Mouse (Mus musculus) urinary bladder, postnatal 14 days (tissue): ENCODE measurements around the gene Tmem94.
"Not testable (repeated sequence)": the region's sequence is repeated elsewhere in the genome, so short reads cannot be mapped to it uniquely, and the experiment has no call there.

Source experiments
- DNase-seq: peaks from one replicate; pipeline ENCODE4 v3.0.0; 2021; ENCODE audit warnings: low spot score

Gene Tmem94

DNA sequence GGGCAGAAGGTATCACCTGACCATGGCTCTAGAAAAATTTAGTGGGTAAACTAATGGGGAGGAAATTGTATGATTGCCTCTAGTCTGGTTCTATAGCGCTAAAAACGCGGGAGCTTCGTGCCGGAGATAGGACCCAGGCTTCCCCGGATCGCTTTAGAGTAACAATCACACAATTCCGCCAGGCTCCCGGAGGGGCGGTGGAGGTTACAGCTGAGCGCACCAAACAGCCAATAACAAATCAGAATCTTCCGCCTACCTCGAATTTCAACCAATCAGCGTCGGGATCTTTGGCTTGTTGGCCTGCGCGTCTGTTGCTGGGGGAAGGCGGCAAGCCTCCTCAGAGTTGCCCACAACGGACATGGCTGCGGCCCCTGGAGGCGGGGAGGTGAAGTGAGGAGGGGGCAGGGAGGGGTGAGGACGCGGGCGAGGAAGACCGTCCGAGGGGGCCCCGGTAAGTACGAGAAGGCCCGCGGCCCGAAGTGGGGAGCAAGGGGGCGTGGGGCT lies at the start of gene Tmem94:
Gene Tmem94, plus strand, starts transcription at position 331 of the 504 bp plus-strand sequence.
- DNase-seq, result peak; percentile 96

DNA sequence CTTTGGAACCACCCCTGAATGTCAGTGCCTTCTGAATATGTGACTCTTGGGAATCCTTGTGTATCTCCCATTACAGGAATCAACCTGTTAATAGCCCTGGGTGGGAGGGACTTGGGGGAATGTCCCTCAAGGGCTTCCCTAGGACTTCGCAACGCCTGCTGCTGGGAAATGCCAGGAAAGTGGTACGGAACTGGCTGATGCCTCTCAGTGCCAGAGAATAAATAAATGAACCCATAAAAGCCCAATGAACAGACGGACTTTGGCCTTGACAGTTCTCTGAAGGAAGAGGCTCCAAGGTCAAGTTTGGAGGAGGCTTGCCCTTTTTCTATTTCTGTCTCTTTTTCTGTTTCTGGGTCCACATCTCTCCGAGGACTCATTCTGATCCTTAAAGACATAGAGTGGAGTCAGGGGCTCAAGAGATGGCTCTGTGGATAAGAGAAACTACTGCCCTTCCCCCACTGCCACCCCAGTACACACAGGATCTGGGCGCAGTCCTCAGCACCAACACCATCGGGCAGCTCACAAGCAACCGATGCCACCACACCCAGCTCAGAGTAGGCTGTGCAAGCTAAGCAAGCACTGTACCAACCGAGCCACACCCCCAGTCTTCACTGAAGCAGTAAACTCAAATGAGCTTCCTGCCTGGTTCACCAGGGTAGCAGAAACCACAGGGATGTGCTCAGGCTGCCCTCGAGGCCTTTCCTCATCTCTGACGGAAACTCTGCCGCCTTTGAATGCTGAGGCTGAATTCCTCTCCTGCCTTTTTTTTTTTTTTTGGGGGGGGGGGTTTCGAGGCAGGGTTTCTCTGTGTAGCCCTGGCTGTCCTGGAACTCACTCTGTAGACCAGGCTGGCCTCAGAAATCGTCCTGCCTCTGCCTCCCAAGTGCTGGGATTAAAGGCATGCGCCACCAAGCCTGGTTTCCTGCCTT lies 48.6 kb upstream of the Tmem94 start:
- DNase-seq, result no peak

DNA sequence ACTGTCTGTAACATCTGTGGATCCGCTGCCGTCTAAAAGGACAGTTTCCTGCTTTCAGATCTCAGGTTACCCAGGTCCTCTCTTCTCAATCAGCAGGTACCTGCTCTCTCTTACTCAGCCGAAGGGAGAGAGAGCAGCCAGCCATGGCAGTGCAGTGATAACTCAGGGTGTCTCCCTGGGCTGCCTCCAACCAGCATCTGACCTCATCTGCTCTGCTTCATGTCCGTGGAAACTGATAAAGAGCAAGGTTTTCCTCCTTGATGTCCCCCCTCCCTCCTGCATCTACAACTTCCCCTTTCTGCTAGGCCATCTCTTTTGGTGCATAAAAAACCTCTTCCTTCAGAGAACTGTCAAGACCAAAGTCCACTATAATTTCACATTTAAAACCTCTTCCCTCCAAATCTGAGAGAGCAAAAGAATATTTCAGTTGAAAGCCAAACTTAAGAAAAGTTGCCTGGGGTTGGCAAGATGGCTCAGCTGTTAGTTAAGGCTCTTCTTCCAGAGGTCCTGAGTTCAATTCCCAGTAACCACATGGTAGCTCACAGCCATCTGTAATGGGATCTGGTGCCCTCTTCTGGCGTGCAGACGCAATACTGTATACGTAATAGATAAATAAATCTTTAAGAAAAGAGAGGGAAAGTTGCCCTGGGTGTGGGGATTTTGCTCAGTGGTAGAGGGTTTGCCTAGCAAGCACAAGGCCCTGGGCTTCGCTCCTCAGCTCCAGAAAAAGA lies 47.4 kb upstream of the Tmem94 start:
- DNase-seq, result no peak

DNA sequence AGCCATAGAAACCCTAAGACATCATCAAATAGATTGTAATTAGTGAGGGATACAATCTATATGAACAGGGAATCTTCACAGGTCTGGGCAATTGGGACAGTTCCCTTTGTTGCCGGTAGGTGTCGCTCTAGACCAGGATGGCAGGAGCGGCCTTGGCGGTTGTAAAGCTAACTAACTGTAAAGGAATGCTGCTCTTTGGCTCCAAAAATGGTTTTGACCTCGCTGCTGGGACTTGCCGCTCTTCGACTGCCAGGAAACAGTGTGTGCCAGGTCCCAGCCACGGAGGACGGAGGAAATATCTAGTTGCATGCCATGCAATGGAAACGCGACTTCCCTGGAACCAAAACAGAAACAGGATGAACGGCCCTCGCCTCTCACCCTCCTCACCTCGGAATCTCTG lies 42.6 kb upstream of the Tmem94 start:
- DNase-seq, result peak; percentile 88

DNA sequence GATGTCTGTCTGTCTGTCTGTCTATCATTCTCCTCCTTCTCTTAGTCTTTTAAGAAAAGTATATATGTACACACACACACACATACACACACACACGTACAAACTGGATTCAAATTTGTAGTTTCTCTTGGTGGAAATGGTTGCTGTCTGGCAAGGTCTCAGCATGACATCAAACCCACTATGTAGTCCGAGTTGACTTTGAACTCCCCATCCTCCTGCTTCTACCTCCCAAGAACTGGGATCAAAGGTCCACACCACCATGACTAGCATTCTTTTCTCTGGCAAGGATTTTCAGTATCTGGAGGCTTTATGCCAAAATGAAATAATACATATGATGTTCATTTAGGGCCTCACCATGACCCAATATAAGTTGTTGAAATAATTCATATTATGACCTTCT lies 42.0 kb upstream of the Tmem94 start:
- DNase-seq, result no peak

DNA sequence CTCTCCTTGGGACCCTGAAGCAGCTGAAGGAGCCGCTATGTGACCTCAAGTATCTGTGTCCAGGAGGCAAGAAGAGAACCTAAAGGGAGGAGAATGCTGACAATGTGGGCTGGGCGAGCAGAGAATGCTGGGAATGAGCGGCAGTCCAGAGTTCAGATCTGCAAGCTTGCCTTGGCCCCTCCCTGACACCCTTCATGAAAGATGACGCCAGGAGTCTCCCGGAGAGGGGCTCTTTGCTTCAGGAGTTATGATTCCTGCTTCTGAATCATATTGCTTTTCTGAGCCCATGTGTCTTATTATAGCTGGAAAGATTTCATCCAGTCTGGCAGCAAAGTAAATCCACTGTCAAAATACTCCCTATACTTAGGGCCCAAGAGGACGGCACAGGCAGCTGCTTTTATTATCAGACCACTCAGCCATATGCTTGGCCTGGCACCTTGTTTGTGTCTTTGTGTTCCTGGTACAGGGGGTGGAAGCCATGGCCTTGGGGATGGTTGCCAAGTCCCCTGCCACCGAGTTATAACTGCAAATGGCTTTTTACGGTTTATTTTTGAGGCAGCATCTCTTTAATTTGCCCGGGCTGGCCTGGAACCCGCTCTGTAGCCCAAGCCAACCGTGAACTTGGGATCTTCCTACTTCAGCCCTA lies 31.1 kb upstream of the Tmem94 start:
- no peak for DNase-seq

DNA sequence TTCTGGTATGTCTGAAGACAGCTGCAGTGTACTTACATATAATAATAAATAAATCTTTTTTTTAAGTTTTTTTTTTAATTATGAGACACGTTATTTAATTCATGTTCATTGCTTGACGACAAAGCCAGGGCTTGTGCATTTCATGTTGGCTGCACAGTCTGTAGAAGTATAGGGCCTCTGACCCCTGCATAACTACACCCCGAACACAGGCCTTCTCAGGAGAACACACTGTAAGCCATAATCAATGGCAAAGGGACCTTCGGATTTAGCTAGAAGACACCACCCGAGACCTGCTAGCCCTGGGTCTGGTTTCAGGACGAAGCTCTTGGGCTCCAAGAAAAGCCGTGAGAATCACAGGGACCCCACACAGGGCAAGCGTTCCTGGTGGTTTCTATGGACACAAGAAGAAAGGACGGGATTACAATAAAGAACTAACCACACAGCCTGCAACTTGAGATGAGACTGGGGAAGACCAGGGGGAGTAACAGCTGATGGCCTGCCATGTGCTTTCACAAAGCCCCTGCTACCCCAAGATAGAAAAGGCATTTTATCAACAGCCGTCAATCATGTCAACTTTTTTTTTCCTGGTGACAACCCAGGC lies 27.5 kb upstream of the Tmem94 start:
- DNase-seq, result no peak

DNA sequence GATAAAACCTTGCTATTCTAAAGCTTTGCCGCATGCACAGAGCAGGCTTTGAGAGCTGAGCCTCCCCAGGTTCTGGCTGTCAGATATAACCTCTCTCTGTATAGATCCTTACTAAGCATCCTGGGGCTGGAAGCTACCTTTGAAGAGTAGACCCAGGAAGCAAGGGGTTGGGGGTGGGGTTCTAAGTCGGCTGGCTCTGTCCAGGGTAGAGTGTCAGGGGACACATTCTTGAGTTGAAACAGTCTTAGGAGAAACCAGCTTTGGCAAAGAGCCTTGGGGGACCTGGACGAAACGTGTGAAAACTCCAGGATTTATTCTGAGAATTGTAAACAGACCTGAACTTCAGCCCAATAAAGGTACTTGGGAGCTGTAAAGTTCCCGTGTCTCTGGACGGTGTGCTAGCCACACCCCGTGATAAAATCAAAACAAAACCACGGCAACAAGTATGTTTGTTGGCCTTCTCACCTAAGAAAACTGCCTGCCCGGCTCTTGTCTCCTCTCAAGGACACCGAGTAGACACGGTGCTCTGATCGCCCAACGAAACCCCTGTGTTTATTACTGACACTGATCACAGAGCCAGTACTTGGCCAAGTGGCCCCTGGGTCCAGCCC lies 26.9 kb upstream of the Tmem94 start:
- no peak for DNase-seq

DNA sequence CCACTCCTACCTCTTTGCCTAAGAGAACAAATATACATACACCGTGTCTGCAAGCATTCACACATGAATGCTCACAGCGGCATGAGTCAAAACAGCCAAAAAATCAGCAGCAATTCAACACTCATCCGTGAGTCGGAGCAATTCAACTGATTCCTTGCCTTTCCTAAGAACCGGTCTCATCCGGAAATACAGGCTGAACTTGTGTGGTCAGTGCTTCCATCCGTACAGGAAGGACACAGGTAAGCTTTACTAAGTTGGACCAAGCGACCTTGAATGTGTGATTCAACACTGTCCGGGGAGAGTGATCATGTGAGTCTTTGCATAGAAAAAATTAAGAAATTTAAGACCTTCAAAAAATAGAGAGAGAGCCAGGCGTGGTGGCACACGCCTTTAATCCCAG lies 24.2 kb upstream of the Tmem94 start:
- DNase-seq, result peak; percentile 82

GRCm38 (mm10) chr11:115742926-115743325 lies 22.3 kb upstream of the Tmem94 start:
- DNase-seq, result no peak

- DNase-seq, result no peak
Observed at GRCm38 (mm10) chr11:115744385-115744784, 20.8 kb upstream of the Tmem94 start.

DNA sequence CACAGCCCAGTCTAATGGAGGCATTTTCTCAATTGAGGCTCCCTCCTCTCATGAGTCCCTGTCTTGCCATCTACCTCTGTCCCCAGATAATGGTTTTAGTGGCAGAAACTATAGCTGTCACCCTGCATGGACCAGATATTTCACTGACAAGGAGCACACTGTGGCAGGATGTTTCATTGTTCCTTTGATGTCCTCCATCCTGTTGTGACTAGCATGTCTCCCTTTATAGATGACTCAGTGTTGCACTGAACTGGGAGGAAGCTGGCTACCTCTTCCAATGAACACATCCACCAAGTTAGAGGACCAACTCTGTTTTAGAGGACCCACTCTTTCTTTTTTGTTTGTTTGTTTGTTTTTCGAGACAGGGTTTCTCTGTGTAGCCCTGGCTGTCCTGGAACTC lies 19.1 kb upstream of the Tmem94 start:
- no peak for DNase-seq

- DNase-seq, result peak; percentile 38
Observed at GRCm38 (mm10) chr11:115746762-115747161, 18.5 kb upstream of the Tmem94 start.

GRCm38 (mm10) chr11:115747351-115747750 lies 17.9 kb upstream of the Tmem94 start:
- no peak for DNase-seq

DNA sequence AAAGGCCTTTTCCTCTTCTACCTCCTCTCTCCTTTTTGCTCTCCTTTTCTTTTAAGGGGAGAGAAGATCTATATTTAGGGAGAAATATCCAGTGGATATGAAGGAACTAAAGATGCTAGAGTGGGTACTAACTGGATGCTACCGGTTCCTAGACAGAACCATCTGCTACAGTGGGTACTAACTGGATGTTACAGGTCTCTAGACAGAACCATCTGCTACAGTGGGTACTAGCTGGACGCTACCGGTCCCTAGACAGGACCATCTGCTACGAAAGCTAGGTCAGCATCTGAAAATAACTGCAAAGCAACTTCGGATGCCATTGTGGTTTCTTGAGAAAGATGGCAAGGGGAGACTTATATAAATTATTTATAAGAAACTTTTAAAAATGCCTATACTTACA lies 15.4 kb upstream of the Tmem94 start:
- DNase-seq, result no peak

DNA sequence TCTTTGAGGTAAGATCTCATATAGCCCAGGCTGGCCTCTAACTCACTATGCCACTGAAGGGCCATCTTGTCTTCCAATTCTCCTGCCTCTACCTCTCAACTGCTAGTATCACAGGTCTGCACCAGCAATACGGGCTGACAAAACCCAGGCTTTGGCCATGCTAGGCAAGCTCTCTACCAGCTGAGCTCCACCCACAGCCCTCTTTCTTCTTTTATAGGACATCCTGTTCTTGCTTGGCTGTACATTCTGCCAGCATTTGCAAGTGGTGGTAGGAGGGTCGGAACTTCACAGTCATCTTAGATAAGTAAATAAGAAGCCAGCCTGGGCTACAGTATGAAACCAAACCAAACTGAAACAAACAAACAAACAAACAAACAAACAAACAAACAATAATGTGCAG lies 13.5 kb upstream of the Tmem94 start:
- no peak for DNase-seq

DNA sequence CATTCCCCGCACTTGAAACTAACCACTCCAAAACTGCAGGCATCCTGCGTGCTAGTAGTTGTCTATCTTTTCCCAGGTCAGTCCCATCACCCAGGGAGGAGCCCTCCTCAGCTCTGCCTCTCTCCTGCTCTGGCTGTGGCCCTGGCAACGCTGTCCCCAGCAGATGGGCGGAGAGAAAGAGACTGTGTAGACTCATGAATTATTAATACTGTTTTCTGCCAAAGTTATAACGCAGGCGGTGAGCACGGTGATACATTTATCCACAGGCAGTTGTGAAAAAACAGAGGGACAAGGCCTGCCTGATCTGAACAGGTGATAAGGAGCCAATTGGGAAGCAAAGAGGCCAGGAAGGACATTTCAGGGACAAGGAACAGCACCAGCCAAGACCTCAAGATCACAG lies 12.6 kb upstream of the Tmem94 start:
- no peak for DNase-seq

DNA sequence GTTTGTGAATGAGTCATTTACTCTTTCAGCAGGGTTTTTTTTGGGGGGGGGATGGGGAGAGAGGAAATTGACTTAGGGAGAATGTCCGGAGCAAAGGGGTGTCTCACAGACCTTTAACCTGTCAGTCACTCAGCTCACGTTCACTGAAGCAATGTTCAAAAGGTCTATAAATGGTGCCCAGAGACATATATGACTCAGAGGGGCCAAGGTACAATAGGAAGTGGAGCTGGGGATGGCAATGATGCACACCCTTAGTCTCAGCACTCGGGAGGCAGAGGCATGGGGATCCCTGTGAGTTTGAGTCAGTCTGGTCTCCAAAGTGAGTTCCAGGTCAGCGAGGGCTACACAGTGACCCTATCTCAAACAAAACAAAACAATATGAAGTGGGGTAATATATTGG lies 11.7 kb upstream of the Tmem94 start:
- DNase-seq, result no peak

DNA sequence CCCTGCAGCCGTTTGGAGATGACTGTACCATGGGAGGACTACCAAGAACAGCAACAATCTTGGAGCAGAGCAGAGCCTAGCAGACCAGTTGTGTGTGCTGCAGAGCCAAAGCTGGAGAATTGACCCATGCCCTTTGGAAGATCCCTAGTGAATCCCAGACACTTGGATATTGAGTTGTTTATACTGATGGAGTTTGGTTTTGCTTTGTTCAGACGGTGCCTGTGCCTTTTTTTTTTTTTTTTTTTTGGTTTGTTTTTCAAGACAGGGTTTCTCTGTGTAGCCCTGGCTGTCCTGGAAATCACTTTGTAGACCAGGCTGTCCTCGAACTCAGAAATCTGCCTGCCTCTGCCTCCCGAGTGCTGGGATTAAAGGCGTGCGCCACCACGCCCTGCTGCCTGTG lies 3.1 kb upstream of the Tmem94 start:
- DNase-seq, result not testable (repeated sequence)

DNA sequence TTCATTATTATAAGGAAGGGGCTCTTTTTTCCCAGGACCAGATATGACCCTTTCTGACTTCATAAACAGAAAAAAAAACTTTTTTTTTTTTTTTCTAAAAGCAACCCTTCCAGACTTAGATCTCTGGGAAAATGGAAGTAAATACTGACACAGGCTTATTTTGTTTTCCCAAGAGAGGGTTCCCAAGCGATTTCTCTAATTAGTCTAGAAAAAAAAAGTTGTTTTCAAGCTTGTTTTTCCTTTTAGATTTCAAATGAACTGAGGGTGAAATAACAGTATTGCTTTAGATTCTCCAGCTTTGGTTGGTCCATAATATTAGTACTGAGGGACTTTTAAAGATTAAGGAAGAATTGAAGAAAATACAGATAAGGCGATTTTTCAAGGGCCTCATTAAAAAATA lies 535 bp upstream of the Tmem94 start:
- DNase-seq, result no peak

DNA sequence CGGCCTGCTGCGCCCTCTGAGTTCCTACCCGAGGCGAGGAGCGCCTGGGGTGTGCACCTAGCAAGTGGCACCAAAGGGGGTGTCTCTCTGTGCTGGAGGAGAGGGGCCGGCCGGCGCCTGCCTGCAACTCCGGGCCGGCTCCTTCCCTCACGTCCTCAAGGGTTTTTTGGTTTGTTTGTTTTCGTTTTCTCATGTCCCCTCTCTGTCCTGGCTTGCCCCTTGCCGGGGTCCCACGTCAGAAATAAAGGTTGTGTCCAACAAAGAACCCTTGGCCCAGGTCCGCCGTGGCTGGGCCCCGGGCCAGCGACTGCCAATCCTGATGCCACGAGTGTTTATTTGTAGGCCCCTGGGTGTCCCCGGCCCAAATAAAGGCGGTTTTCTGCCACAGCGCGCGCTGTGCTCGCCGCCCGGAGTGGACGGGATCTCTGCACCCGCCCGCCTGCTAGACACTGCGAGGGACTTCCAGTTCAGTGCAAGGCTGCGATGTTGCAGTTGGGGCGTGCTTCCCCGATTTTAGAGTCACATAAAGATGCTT lies 441 bp downstream of the Tmem94 start:
- DNase-seq, result peak; percentile 41
